Comparison of ENCODE assay signal across 8 mouse cellular contexts in genomic region chr1:166002520-166003155, GRCm38 (mm10). TPM values are rescaled to one million over a fixed set of nuclear protein-coding genes. Genes with fewer than 3 reads are reported as not detected.
DNase-seq lines count a peak whose midpoint lies in the region; ATAC-seq and TF ChIP-seq lines count a peak whose summit lies in the region.

Gene Pou2f1 (minus strand): TSS chr1:166002678.

- peak; percentile 86 for ATAC-seq in forebrain, embryonic 15.5 days (replicated peaks)
- ATAC-seq in neutrophil, adult 5-6 weeks (ENCODE audit: extremely low read depth, insufficient number of reproducible peaks, low FRiP score, poor library complexity, severe bottlenecking), result peak; percentile 65

- no peaks in the 10 kb centered on the region for H3K36me3 ChIP-seq in ES-E14 (ENCODE audit: control insufficient read depth, insufficient read depth, low read length, poor library complexity, severe bottlenecking)
- no peaks in the 10 kb centered on the region for H3K36me3 ChIP-seq in forebrain, embryonic 15.5 days

- peak; percentile 99 for DNase-seq in ES-E14 (ENCODE audit: low read depth, low spot score)
- DNase-seq in cerebellum, adult 11-12 months, result peak; percentile 99
- peak; percentile 93 for DNase-seq in heart, postnatal 25 days (ENCODE audit: low spot score)
- peak; percentile 96 to 98 for DNase-seq in layer of hippocampus, adult 18-20 months (ENCODE audit: low spot score in 2 of 2)
- peak; percentile 92 for DNase-seq in lung, adult 2 months
- DNase-seq in thymus, adult 18-20 months, result peak; percentile 96 to 97

- no peaks in the 10 kb centered on the region for H3K9me3 ChIP-seq in ES-E14 (ENCODE audit: control insufficient read depth, insufficient read depth, low read depth, low read length)
- no peaks in the 10 kb centered on the region for H3K9me3 ChIP-seq in forebrain, embryonic 15.5 days

- no peaks in the 10 kb centered on the region for H3K27me3 ChIP-seq in forebrain, embryonic 15.5 days

- in situ Hi-C loops in ES-E14 (cut with MboI; ENCODE audit: low sequenced_read_pairs in 2 of 2, unreplicated experiment in 2 of 2), result loop anchor here in 1 of 2 experiments (5.0 kb wide), 1 partner anchor 150 kb away; no protein-coding TSS in a partner anchor

- peak within 1 kb of the TSS; percentile 97 for H3K9ac ChIP-seq in ES-E14 (ENCODE audit: insufficient read depth, low read depth, low read length, poor library complexity, severe bottlenecking)
- peak within 1 kb of the TSS; percentile 91 for H3K9ac ChIP-seq in forebrain, embryonic 15.5 days (replicated peaks)

- peak within 1 kb of the TSS; percentile 93 to 97 for H3K4me3 ChIP-seq in ES-E14 (ENCODE audit: insufficient read depth in 1 of 2, low read depth in 1 of 2, low read length in 2 of 2, poor library complexity in 1 of 2, severe bottlenecking in 1 of 2)
- peak within 1 kb of the TSS; percentile 99 for H3K4me3 ChIP-seq in forebrain, embryonic 15.5 days
- peak within 1 kb of the TSS; percentile 97 for H3K4me3 ChIP-seq in lung, adult 2 months (replicated peaks; ENCODE audit: extremely low read depth, low read depth, low read length)

- peak within 1 kb of the TSS; percentile 86 for H3K4me2 ChIP-seq in forebrain, embryonic 15.5 days (replicated peaks)

- WGBS in forebrain, embryonic 15.5 days, result under 1% methylated on average over 60 of the region's 61 CpGs
- 1% methylated on average over 61 of the region's 61 CpGs for WGBS in lung, adult 2 months

- TF ChIP-seq POLR2A in lung, adult 2 months (IDR thresholded peaks at IDR 0.05; ENCODE audit: borderline replicate concordance, extremely low read depth, low read depth, low read length), result peak; percentile 67; the same call in 1 of the 2 replicates

- H3K27ac ChIP-seq in ES-E14 (ENCODE audit: insufficient read depth, low read depth, low read length, poor library complexity, severe bottlenecking), result peak within 1 kb of the TSS; percentile 98
- peak within 1 kb of the TSS; percentile 94 for H3K27ac ChIP-seq in forebrain, embryonic 15.5 days (replicated peaks)

- intact Hi-C loops in heart, postnatal 25 days (cut with DNase I), result loop anchor here (2.0 to 10.0 kb wide), 2 partner anchors 150 to 338 kb away; no protein-coding TSS in a partner anchor

- peak; percentile 23 for TF ChIP-seq CTCF in lung, adult 2 months (IDR thresholded peaks at IDR 0.05; ENCODE audit: insufficient read depth, low read length)

- peaks cover 0 to 11% of the 10 kb centered on the region in 2 experiments; a peak in 2 of 4 replicates for H3K4me1 ChIP-seq in ES-E14 (ENCODE audit: control insufficient read depth in 2 of 2, insufficient read depth in 2 of 2, low read length in 2 of 2, poor library complexity in 1 of 2)
- H3K4me1 ChIP-seq in forebrain, embryonic 15.5 days, result peaks cover 33% of the 10 kb centered on the region
- H3K4me1 ChIP-seq in lung, adult 2 months (ENCODE audit: control insufficient read depth, insufficient read depth, low read length), result peaks cover 6% of the 10 kb centered on the region

TF ChIP-seq in ES-E14, 5 proteins besides CTCF, POLR2A, EP300 and RAD21:
- peak; percentile 98 for TF ChIP-seq ZNF384 (IDR thresholded peaks at IDR 0.05; ENCODE audit: low read depth, low read length)
- TF ChIP-seq MAFK (IDR thresholded peaks at IDR 0.05; ENCODE audit: insufficient read depth, low read depth, low read length), result no peak
- peak; percentile 41 for TF ChIP-seq HCFC1 (IDR thresholded peaks at IDR 0.05; ENCODE audit: borderline replicate concordance, insufficient read depth, low read length)
TF ChIP-seq in ES-E14: peak in this region for 2.

RNA-seq across cellular contexts. Expression of gene Pou2f1, which starts in this region (rescaled TPM):
- 37.9 and 55.6 TPM in 2 replicates for total RNA-seq in ES-E14 (2012; rRNA removed)
- 21.9 and 22.8 TPM in 2 replicates for polyA plus RNA-seq in forebrain, embryonic 15.5 days (2015; fragmentation: Nextera tagmentation; extraction: Ambion mirVana)
- 10 to 100 TPM; 11.8 to 13.0 TPM for total RNA-seq in heart, postnatal 25 days (2021)
- total RNA-seq in layer of hippocampus, adult 18-20 months (2021), result 10 to 100 TPM; 14.6 to 18.0 TPM
- 13.7 and 17.9 TPM in 2 replicates for polyA plus RNA-seq in lung, adult 2 months (2012; rRNA removed)
- 36.8 and 50.4 TPM in 2 replicates for total RNA-seq in neutrophil, adult 5-6 weeks (2017)

Comparison
In these comparisons a context has a peak if more than half of its experiments do, and no peak if none do; other contexts are left out.
1. Peak in every context shown above with its lines: DNase-seq, ATAC-seq, H3K4me3 ChIP-seq and H3K27ac ChIP-seq.